Mouse (Mus musculus) T-cell, adult 2 months (primary cell): ENCODE data around the gene Slu7.

ENCODE experiments used
- DNase-seq: peaks from one replicate; pipeline ENCODE4 v3.0.0; 2022; ENCODE audit warnings: low spot score

Gene Slu7

GRCm38 (mm10) chr11:43425166-43425709 is 8.3 kb upstream of the Slu7 start:
- DNase-seq: no peak

GRCm38 (mm10) chr11:43425824-43426413 is 7.6 kb upstream of the Slu7 start, which contains the start of gene Pttg1:
Pttg1 (minus strand) TSS chr11:43426251.
- peak; percentile 83 for DNase-seq

GRCm38 (mm10) chr11:43426414-43426884 is 7.1 kb upstream of the Slu7 start:
- no peak for DNase-seq

GRCm38 (mm10) chr11:43434024-43434407 is 472 bp downstream of the Slu7 start:
- DNase-seq: no peak

GRCm38 (mm10) chr11:43441121-43441520 is 7.6 kb downstream of the Slu7 start:
- no peak for DNase-seq

GRCm38 (mm10) chr11:43443183-43443582 is 9.6 kb downstream of the Slu7 start:
- no peak for DNase-seq

GRCm38 (mm10) chr11:43449916-43450315 is 16.4 kb downstream of the Slu7 start:
- DNase-seq: no peak

- DNase-seq: no peak
Observed at GRCm38 (mm10) chr11:43451322-43451721, 17.8 kb downstream of the Slu7 start.

GRCm38 (mm10) chr11:43452266-43452665 is 18.7 kb downstream of the Slu7 start:
- DNase-seq: no peak

- no peak for DNase-seq
Observed at GRCm38 (mm10) chr11:43463204-43463603, 29.7 kb downstream of the Slu7 start.

- DNase-seq: no peak
Observed at GRCm38 (mm10) chr11:43470118-43470517, 36.6 kb downstream of the Slu7 start.

- DNase-seq: no peak
Observed at GRCm38 (mm10) chr11:43470881-43471820, 37.6 kb downstream of the Slu7 start.

GRCm38 (mm10) chr11:43473115-43473514 is 39.6 kb downstream of the Slu7 start:
- no peak for DNase-seq

GRCm38 (mm10) chr11:43473635-43474224 is 40.2 kb downstream of the Slu7 start:
- no peak for DNase-seq

GRCm38 (mm10) chr11:43474225-43474774 is 40.8 kb downstream of the Slu7 start, which contains the start of gene C1qtnf2:
C1qtnf2 (plus strand) TSS chr11:43474276.
- DNase-seq: peak; percentile 24

- no peak for DNase-seq
Observed at GRCm38 (mm10) chr11:43479376-43479775, 45.8 kb downstream of the Slu7 start.

GRCm38 (mm10) chr11:43480561-43480960 is 47.0 kb downstream of the Slu7 start:
- no peak for DNase-seq

GRCm38 (mm10) chr11:43481672-43482522 is 48.4 kb downstream of the Slu7 start:
- no peak for DNase-seq

- DNase-seq: no peak
Observed at GRCm38 (mm10) chr11:43483122-43483792, 49.7 kb downstream of the Slu7 start.

GRCm38 (mm10) chr11:43484057-43484456 is 50.5 kb downstream of the Slu7 start:
- no peak for DNase-seq

GRCm38 (mm10) chr11:43484652-43485051 is 51.1 kb downstream of the Slu7 start:
- DNase-seq: no peak
